Mouse (Mus musculus) hindbrain, embryonic 16.5 days (tissue): ENCODE results near the gene Hnrnph2. TPM values are rescaled to one million over a fixed set of nuclear protein-coding genes. Genes with fewer than 3 reads are reported as not detected.

Experiments
- polyA plus RNA-seq: library from polyadenylated mRNA; unstranded; fragments of >200 nt; fragmentation: Nextera tagmentation; extraction: Ambion mirVana; gene quantifications from 2 replicates; pipeline ENCODE4 v1.2.1, GENCODE M21; 2015

Gene Hnrnph2
- polyA plus RNA-seq, 1 experiment from 2014 or later, result 141 TPM

Other genes starting within 250 kb of the Hnrnph2 start
- gene Drp2, start 196.6 kb upstream of the Hnrnph2 start, polyA plus RNA-seq, result 15.4 and 19.5 TPM in 2 replicates
- gene Taf7l, start 124.7 kb upstream of the Hnrnph2 start, polyA plus RNA-seq, result 0.08 and 0.21 TPM in 2 replicates
- gene Timm8a1, start 59.3 kb upstream of the Hnrnph2 start, polyA plus RNA-seq, result 48.0 and 53.0 TPM in 2 replicates
- gene Btk, start 17.6 kb upstream of the Hnrnph2 start, polyA plus RNA-seq, result 0.48 and 0.51 TPM in 2 replicates
- 142 and 149 TPM in 2 replicates for gene Rpl36a, start 15.5 kb upstream of the Hnrnph2 start, polyA plus RNA-seq
- 3.9 and 4.7 TPM in 2 replicates for gene Gla, start 54 bp upstream of the Hnrnph2 start, polyA plus RNA-seq
- 4.2 and 4.6 TPM in 2 replicates for gene Armcx4, start 85.3 kb downstream of the Hnrnph2 start, polyA plus RNA-seq
- gene Armcx1, start 116.8 kb downstream of the Hnrnph2 start, polyA plus RNA-seq, result 105 and 112 TPM in 2 replicates
- gene Armcx6, start 150.2 kb downstream of the Hnrnph2 start, polyA plus RNA-seq, result 48.2 and 50.2 TPM in 2 replicates
- gene Armcx3, start 155.4 kb downstream of the Hnrnph2 start, polyA plus RNA-seq, result 99.4 and 110 TPM in 2 replicates
- gene Armcx2, start 208.0 kb downstream of the Hnrnph2 start, polyA plus RNA-seq, result 83.0 and 90.8 TPM in 2 replicates